Comparison of ENCODE assay signal across 8 mouse cellular contexts in the genomic region with DNA sequence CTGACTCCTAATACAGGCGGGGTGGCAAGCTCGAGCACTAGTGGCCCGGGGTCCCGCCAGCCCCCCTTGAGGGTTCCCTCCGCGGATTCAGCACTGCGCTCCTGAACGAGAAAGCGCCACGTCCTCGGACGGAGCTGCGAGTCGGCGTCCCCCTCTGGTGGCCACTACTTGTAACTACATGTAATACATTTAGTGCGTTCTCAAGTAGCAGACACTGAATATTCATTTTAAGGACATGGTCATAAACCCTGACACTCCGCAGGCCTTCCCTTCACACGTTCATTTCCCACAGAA. TPM values are rescaled to one million over a fixed set of nuclear protein-coding genes. Genes with fewer than 3 reads are reported as not detected.
A peak's percentile ranks its signal among the peaks of the same experiment; 100 is the strongest.
DNase-seq lines count a peak whose midpoint lies in the region; ATAC-seq and TF ChIP-seq lines count a peak whose summit lies in the region.

No protein-coding gene starts in this region.

- TF ChIP-seq CTCF in hindbrain, postnatal 0 days (IDR thresholded peaks at IDR 0.05; ENCODE audit: low read depth), result peak; percentile 97

- whole genome bisulfite sequencing in hindbrain, postnatal 0 days, result under 1% methylated on average over 18 of the region's 18 CpGs
- WGBS in limb, embryonic 11.5 days, result under 1% methylated on average over 18 of the region's 18 CpGs
- WGBS in midbrain, embryonic 12.5 days, result under 1% methylated on average over 18 of the region's 18 CpGs

- H3K4me3 ChIP-seq in hindbrain, postnatal 0 days (ENCODE audit: low read length), result peak overlapping the region; percentile 16
- H3K4me3 ChIP-seq in limb, embryonic 11.5 days (ENCODE audit: low read depth, low read length), result no peak overlapping the region
- H3K4me3 ChIP-seq in midbrain, embryonic 12.5 days, result peak overlapping the region; percentile 12; the same call in 1 of the 2 replicates

- DNase-seq in embryo, embryonic 10 days (ENCODE audit: low spot score), result peak; percentile 90
- no peak for DNase-seq in embryo, embryonic 9.5 days (ENCODE audit: extremely low spot score)
- peak; percentile 86 to 87 for DNase-seq in cerebellum, postnatal 14 days
- DNase-seq in gastrocnemius, postnatal 10 days, result peak; percentile 76
- DNase-seq in hindbrain, postnatal 0 days (ENCODE audit: low spot score), result peak; percentile 88
- peak; percentile 84 for DNase-seq in limb, embryonic 11.5 days (ENCODE audit: low spot score)
- DNase-seq in spleen, adult 18-20 months, result peak; percentile 22 to 62

- peak; percentile 61; the same call in 1 of the 2 replicates for ATAC-seq in hindbrain, postnatal 0 days
- ATAC-seq in limb, embryonic 11.5 days (ENCODE audit: insufficient number of reproducible peaks, low FRiP score, low TSS enrichment, low read depth), result no peak
- 0 out of 2 replicates have a peak, but pooled peaks have one; percentile 44 for ATAC-seq in midbrain, embryonic 12.5 days (ENCODE audit: low FRiP score, low read depth)

- peak overlapping the region; percentile 59 for H3K4me2 ChIP-seq in hindbrain, postnatal 0 days (ENCODE audit: low read depth, low read length)
- peak overlapping the region; percentile 39 for H3K4me2 ChIP-seq in limb, embryonic 11.5 days (ENCODE audit: low read depth, severe bottlenecking)
- peak overlapping the region; percentile 47 for H3K4me2 ChIP-seq in midbrain, embryonic 12.5 days (replicated peaks)

- H3K27me3 ChIP-seq in hindbrain, postnatal 0 days (ENCODE audit: insufficient read depth, low read length), result peaks cover under 1% of the 10 kb centered on the region; the same call in 1 of the 2 replicates
- H3K27me3 ChIP-seq in limb, embryonic 11.5 days (ENCODE audit: control insufficient read depth, insufficient read depth, low read length), result peaks cover 2% of the 10 kb centered on the region
- H3K27me3 ChIP-seq in midbrain, embryonic 12.5 days, result peaks cover 32% of the 10 kb centered on the region

- 0 out of 2 replicates have a peak overlapping the region, but pooled peaks have one; percentile 9 for H3K9ac ChIP-seq in hindbrain, postnatal 0 days (replicated peaks; ENCODE audit: low read length)
- no peak overlapping the region for H3K9ac ChIP-seq in limb, embryonic 11.5 days (ENCODE audit: low read length)
- H3K9ac ChIP-seq in midbrain, embryonic 12.5 days (replicated peaks), result no peak overlapping the region

- no peaks in the 10 kb centered on the region for H3K4me1 ChIP-seq in hindbrain, postnatal 0 days (ENCODE audit: insufficient read depth, low read length)
- no peaks in the 10 kb centered on the region for H3K4me1 ChIP-seq in limb, embryonic 11.5 days (ENCODE audit: control insufficient read depth, insufficient read depth, low read length)
- peaks cover 9% of the 10 kb centered on the region for H3K4me1 ChIP-seq in midbrain, embryonic 12.5 days

- no peak overlapping the region for H3K27ac ChIP-seq in hindbrain, postnatal 0 days
- no peak overlapping the region for H3K27ac ChIP-seq in limb, embryonic 11.5 days (replicated peaks; ENCODE audit: low read depth, low read length)
- H3K27ac ChIP-seq in midbrain, embryonic 12.5 days (replicated peaks), result no peak overlapping the region

- H3K36me3 ChIP-seq in hindbrain, postnatal 0 days (ENCODE audit: insufficient read depth, low read length), result no peaks in the 10 kb centered on the region
- no peaks in the 10 kb centered on the region for H3K36me3 ChIP-seq in limb, embryonic 11.5 days (ENCODE audit: control insufficient read depth, insufficient read depth, low read length)
- H3K36me3 ChIP-seq in midbrain, embryonic 12.5 days, result no peaks in the 10 kb centered on the region

- H3K9me3 ChIP-seq in hindbrain, postnatal 0 days (ENCODE audit: low read length), result no peaks in the 10 kb centered on the region
- H3K9me3 ChIP-seq in limb, embryonic 11.5 days (ENCODE audit: control insufficient read depth, low read length), result no peaks in the 10 kb centered on the region
- H3K9me3 ChIP-seq in midbrain, embryonic 12.5 days, result no peaks in the 10 kb centered on the region

RNA-seq across cellular contexts. Expression of a gene that starts 6.9 kb away (rescaled TPM):
- total RNA-seq in gastrocnemius, postnatal 10 days (2021), result not detected
- total RNA-seq in hindbrain, postnatal 0 days (2014; rRNA removed), result not detected in 2 replicates
- 0.09 and 0.14 TPM in 2 replicates for polyA plus RNA-seq in hindbrain, postnatal 0 days (2015; fragmentation: Nextera tagmentation; extraction: Ambion mirVana)
- 0.08 and 0.13 TPM in 2 replicates for polyA plus RNA-seq in limb, embryonic 11.5 days (2014; fragmentation: Nextera tagmentation; extraction: Ambion mirVana)
- polyA plus RNA-seq in midbrain, embryonic 12.5 days (2016; fragmentation: Nextera tagmentation; extraction: Ambion mirVana), result not detected in 2 replicates

RNA-seq across cellular contexts. Expression of a gene that starts 17.8 kb away (rescaled TPM):
- total RNA-seq in gastrocnemius, postnatal 10 days (2021), result 10 to 100 TPM; 13.7 to 15.9 TPM
- 37.4 and 45.4 TPM in 2 replicates for total RNA-seq in hindbrain, postnatal 0 days (2014; rRNA removed)
- polyA plus RNA-seq in hindbrain, postnatal 0 days (2015; fragmentation: Nextera tagmentation; extraction: Ambion mirVana), result 40.6 and 42.5 TPM in 2 replicates
- 39.3 and 41.2 TPM in 2 replicates for polyA plus RNA-seq in limb, embryonic 11.5 days (2014; fragmentation: Nextera tagmentation; extraction: Ambion mirVana)
- polyA plus RNA-seq in midbrain, embryonic 12.5 days (2016; fragmentation: Nextera tagmentation; extraction: Ambion mirVana), result 33.9 and 38.5 TPM in 2 replicates

RNA-seq across cellular contexts. Expression of a gene that starts 30.8 kb away (rescaled TPM):
- total RNA-seq in gastrocnemius, postnatal 10 days (2021), result not detected
- 25.8 and 42.9 TPM in 2 replicates for total RNA-seq in hindbrain, postnatal 0 days (2014; rRNA removed)
- 5.7 and 9.5 TPM in 2 replicates for polyA plus RNA-seq in hindbrain, postnatal 0 days (2015; fragmentation: Nextera tagmentation; extraction: Ambion mirVana)
- not detected in 2 replicates for polyA plus RNA-seq in limb, embryonic 11.5 days (2014; fragmentation: Nextera tagmentation; extraction: Ambion mirVana)
- polyA plus RNA-seq in midbrain, embryonic 12.5 days (2016; fragmentation: Nextera tagmentation; extraction: Ambion mirVana), result not detected in 2 replicates

RNA-seq across cellular contexts. Expression of a gene that starts 37.3 kb away (rescaled TPM):
- not detected for total RNA-seq in gastrocnemius, postnatal 10 days (2021)
- total RNA-seq in hindbrain, postnatal 0 days (2014; rRNA removed), result not detected in 2 replicates
- polyA plus RNA-seq in hindbrain, postnatal 0 days (2015; fragmentation: Nextera tagmentation; extraction: Ambion mirVana), result not detected in 2 replicates
- polyA plus RNA-seq in limb, embryonic 11.5 days (2014; fragmentation: Nextera tagmentation; extraction: Ambion mirVana), result not detected in 2 replicates
- not detected in 2 replicates for polyA plus RNA-seq in midbrain, embryonic 12.5 days (2016; fragmentation: Nextera tagmentation; extraction: Ambion mirVana)

RNA-seq across cellular contexts. Expression of a gene that starts 46.7 kb away (rescaled TPM):
- 10 to 100 TPM; 83.1 to 84.4 TPM for total RNA-seq in gastrocnemius, postnatal 10 days (2021)
- 65.7 and 167 TPM in 2 replicates for total RNA-seq in hindbrain, postnatal 0 days (2014; rRNA removed)
- 147 and 153 TPM in 2 replicates for polyA plus RNA-seq in hindbrain, postnatal 0 days (2015; fragmentation: Nextera tagmentation; extraction: Ambion mirVana)
- polyA plus RNA-seq in limb, embryonic 11.5 days (2014; fragmentation: Nextera tagmentation; extraction: Ambion mirVana), result 74.5 and 88.5 TPM in 2 replicates
- 112 and 119 TPM in 2 replicates for polyA plus RNA-seq in midbrain, embryonic 12.5 days (2016; fragmentation: Nextera tagmentation; extraction: Ambion mirVana)
